Mouse (Mus musculus): ENCODE measurements around the gene Ndufs7. TPM values are rescaled to one million over a fixed set of nuclear protein-coding genes. Genes with fewer than 3 reads are reported as not detected.

Ndufs7 gene
- 171 TPM for polyA plus RNA-seq (2017; shearing (Covaris generic))

GRCm38 (mm10) chr10:80248971-80249640 lies at the start of gene Ndufs7:
Gene Ndufs7 (plus strand): TSS chr10:80249121.

GRCm38 (mm10) chr10:80226416-80227165 lies 22.3 kb upstream of the Ndufs7 start, which contains the start of gene Mum1:
Gene Mum1 (plus strand): TSS chr10:80226434.

DNA sequence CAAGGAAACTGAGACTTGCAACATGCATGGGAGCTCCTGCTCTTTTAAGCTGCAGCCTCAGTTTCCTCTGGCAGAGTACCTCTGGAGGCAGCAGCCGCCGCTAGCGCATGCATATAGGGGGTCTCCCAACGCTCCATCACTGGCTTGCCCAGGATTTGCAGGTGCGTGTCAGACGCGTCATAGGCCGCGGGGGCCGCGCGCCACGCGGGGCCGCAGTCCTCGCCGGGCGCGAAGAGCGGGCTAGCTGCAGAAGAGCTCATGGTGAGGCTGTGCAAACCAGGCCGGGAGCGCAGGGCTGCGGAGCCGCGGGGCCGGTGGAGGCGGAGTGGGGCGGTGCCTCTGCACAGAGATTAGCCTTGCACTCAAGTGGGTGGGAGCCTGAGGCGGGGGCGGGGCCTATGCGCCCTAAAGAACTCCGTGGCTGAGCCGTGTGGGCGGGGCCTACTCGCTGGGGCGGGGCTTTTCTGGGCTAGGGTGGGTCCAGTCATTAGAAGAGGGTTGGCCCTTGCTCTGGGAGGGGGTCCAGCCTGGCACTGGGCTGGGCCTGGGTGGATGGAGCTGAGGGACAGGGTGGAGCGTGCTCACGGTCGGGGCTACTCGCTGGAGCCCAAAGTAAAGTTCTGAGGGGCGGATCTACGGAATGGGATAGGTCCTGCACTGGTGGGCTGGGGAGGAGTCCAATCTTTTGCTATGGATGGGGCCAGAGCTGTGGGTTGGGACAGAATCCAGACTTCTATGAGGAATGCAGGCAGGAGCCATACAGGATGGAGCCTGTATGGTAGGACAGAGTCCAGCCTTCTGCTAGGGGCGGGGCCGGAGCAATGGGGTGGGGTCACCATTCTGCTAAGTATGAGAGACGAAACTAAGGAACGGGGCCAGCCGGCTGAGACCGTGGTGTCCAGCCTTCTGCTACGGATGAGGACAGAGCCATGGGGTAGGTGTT lies 12.0 kb downstream of the Ndufs7 start, which contains the start of the genes Gamt and Dazap1:
Gene Gamt (minus strand): TSS at position 371 of the 943 bp plus-strand sequence.
Gene Dazap1 (plus strand): TSS at position 845 of the 943 bp plus-strand sequence.

GRCm38 (mm10) chr10:80292251-80293146 lies 43.6 kb downstream of the Ndufs7 start, which contains the start of gene Rps15:
Gene Rps15 (plus strand): TSS chr10:80292453.

DNA sequence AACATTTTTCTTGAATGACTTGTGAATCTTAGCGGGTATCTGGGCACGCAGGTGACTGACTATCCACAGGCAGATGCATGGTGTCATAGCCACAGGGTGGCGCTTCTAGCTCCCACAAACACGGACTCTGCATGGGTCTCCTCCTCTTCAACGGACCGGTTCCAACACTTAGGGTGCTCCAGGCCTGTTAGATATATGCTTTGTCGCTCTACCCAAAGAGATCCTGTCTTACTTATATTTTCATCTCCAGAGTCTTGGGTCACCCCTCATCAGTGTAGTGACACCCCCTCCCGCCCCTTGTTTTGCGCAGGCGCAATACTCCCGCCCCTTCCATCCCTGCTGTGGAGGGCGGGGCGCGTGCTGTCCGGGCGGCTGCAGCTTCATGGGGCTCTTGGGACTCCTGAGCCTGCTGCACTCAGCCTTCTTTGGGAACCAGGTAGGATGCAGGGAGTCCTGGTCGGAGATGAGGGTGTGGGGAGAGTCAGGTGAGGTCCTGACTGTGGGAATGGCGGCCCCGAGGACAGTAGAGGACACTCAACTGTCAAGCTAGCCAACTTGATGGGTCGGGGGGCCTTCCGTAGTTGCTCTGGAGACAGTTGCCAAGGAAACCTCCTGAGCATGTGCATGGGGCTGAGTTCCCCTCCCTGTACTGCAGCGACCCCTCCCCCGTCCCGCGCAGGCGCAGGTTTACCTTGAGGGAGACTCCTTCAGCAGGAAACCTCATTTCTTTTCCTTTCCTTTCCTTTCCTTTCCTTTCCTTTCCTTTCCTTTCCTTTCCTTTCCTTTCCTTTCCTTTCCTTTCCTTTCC lies 46.9 kb downstream of the Ndufs7 start, which contains the start of gene Apc2:
Gene Apc2 (plus strand): TSS at position 360 of the 808 bp plus-strand sequence.

Other genes starting within 250 kb of the Ndufs7 start
- 1,026 TPM for gene Arhgap45, start 232.5 kb upstream of the Ndufs7 start, polyA plus RNA-seq (2017; shearing (Covaris generic))
- 108 TPM for gene Polr2e, start 209.3 kb upstream of the Ndufs7 start, polyA plus RNA-seq (2017; shearing (Covaris generic))
- 302 TPM for gene Gpx4, start 202.0 kb upstream of the Ndufs7 start, polyA plus RNA-seq (2017; shearing (Covaris generic))
- gene Sbno2, start 143.6 kb upstream of the Ndufs7 start, polyA plus RNA-seq (2017; shearing (Covaris generic)), result 74.3 TPM
- 60.7 TPM for gene Stk11, start 133.3 kb upstream of the Ndufs7 start, polyA plus RNA-seq (2017; shearing (Covaris generic))
- 311 TPM for gene Atp5d, start 110.5 kb upstream of the Ndufs7 start, polyA plus RNA-seq (2017; shearing (Covaris generic))
- gene Cbarp, start 108.3 kb upstream of the Ndufs7 start, polyA plus RNA-seq (2017; shearing (Covaris generic)), result 7.2 TPM
- gene Midn, start 100.8 kb upstream of the Ndufs7 start, polyA plus RNA-seq (2017; shearing (Covaris generic)), result 2.8 TPM
- gene Cirbp, start 83.1 kb upstream of the Ndufs7 start, polyA plus RNA-seq (2017; shearing (Covaris generic)), result 325 TPM
- 19.5 TPM for gene 1600002K03Rik, start 76.2 kb upstream of the Ndufs7 start, polyA plus RNA-seq (2017; shearing (Covaris generic))
- 0.32 TPM for gene Efna2, start 69.6 kb upstream of the Ndufs7 start, polyA plus RNA-seq (2017; shearing (Covaris generic))
- gene Mum1, start 22.7 kb upstream of the Ndufs7 start, polyA plus RNA-seq (2017; shearing (Covaris generic)), result 106 TPM
- gene Gamt, start 11.9 kb downstream of the Ndufs7 start, polyA plus RNA-seq (2017; shearing (Covaris generic)), result not detected
- gene Dazap1, start 12.4 kb downstream of the Ndufs7 start, polyA plus RNA-seq (2017; shearing (Covaris generic)), result 91.1 TPM
- gene Rps15, start 43.3 kb downstream of the Ndufs7 start, polyA plus RNA-seq (2017; shearing (Covaris generic)), result 1,047 TPM
- gene Apc2, start 46.9 kb downstream of the Ndufs7 start, polyA plus RNA-seq (2017; shearing (Covaris generic)), result 0.06 TPM
- 30.5 TPM for gene 2310011J03Rik, start 71.4 kb downstream of the Ndufs7 start, polyA plus RNA-seq (2017; shearing (Covaris generic))
- gene Pcsk4, start 80.4 kb downstream of the Ndufs7 start, polyA plus RNA-seq (2017; shearing (Covaris generic)), result 8.1 TPM
- gene Reep6, start 80.8 kb downstream of the Ndufs7 start, polyA plus RNA-seq (2017; shearing (Covaris generic)), result not detected
- gene Adamtsl5, start 99.3 kb downstream of the Ndufs7 start, polyA plus RNA-seq (2017; shearing (Covaris generic)), result not detected
- not detected for gene Plk5, start 107.3 kb downstream of the Ndufs7 start, polyA plus RNA-seq (2017; shearing (Covaris generic))
- gene Mex3d, start 138.5 kb downstream of the Ndufs7 start, polyA plus RNA-seq (2017; shearing (Covaris generic)), result 10.9 TPM
- 124 TPM for gene Mbd3, start 150.4 kb downstream of the Ndufs7 start, polyA plus RNA-seq (2017; shearing (Covaris generic))
- 65.7 TPM for gene Uqcr11, start 157.7 kb downstream of the Ndufs7 start, polyA plus RNA-seq (2017; shearing (Covaris generic))
- gene Tcf3, start 184.5 kb downstream of the Ndufs7 start, polyA plus RNA-seq (2017; shearing (Covaris generic)), result 94.0 TPM
- gene Onecut3, start 245.7 kb downstream of the Ndufs7 start, polyA plus RNA-seq (2017; shearing (Covaris generic)), result not detected

All from naive thymus-derived CD4-positive, alpha-beta T cell, adult 5 months (primary cell).